Mouse (Mus musculus) cerebellum, adult 2 months (tissue): ENCODE measurements around the gene Pld5.

Experiments
- CTCF ChIP-seq: fragments of 200-500 bp; IDR thresholded peaks from 2 replicates; pipeline ENCODE4 v1.5.1; 2011; ENCODE audit warnings: low read depth, mild to moderate bottlenecking, control low read depth, low read length, moderate library complexity, borderline replicate concordance; ENCODE audit not compliant: insufficient read depth
- POLR2A ChIP-seq: fragments of 200-500 bp; IDR thresholded peaks from 2 replicates; pipeline ENCODE4 v1.6.1; 2011; ENCODE audit warnings: low read length, control low read depth, borderline replicate concordance; ENCODE audit not compliant: insufficient read depth

DNA sequence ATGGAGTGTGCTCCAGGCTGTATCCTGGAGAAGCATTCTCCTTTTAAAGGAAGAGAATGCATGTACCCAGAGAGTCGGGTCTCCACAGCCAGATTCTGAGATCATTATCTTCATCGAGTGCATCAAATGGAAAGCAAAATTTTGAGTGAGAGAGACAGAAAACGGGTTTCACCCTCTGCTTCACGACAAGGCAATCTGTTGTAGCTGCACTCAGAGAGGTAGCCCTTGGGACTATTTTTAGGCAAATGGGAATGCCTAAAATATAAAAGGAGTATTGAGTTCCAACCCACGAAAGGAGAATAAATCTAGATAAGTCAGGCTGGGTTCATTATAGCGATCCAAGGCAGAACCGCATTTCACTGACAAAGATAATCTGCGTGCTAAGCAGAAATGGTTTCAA, 150.7 kb downstream of the Pld5 start:
- TF ChIP-seq CTCF (no peak), POLR2A (no peak)
